Mouse (Mus musculus) limb, embryonic 11.5 days (tissue): ENCODE data around the gene Bpifa5. TPM values are rescaled to one million over a fixed set of nuclear protein-coding genes. Genes with fewer than 3 reads are reported as not detected.
"Not testable (repeated sequence)": the region's sequence is repeated elsewhere in the genome, so short reads cannot be mapped to it uniquely, and the experiment has no call there.

ENCODE experiments used
- ATAC-seq: fragments of 200-750 bp; cut with Nextera tagmentation; 2 replicates; pipeline ENCODE4 v1.8.0; 2017; ENCODE audit warnings: low read depth; ENCODE audit not compliant: insufficient number of reproducible peaks, low FRiP score, low TSS enrichment
- DNase-seq: peaks from one replicate; pipeline ENCODE4 v3.0.0-alpha.2; 2015; ENCODE audit warnings: low spot score
- H3K27ac ChIP-seq: fragments of 300-500 bp; sonication (generic); replicated peaks from 2 replicates; pipeline ENCODE4 v1.5.1; 2014; ENCODE audit warnings: low read depth, mild to moderate bottlenecking, low read length
- H3K27me3 ChIP-seq: fragments of 300-500 bp; sonication (generic); 2 replicates; pipeline ENCODE4 v1.6.1; 2014; ENCODE audit warnings: mild to moderate bottlenecking, low read length, mixed read lengths; ENCODE audit not compliant: control insufficient read depth, insufficient read depth
- H3K36me3 ChIP-seq: fragments of 300-500 bp; sonication (generic); 2 replicates; pipeline ENCODE4 v1.6.1; 2014; ENCODE audit warnings: mild to moderate bottlenecking, low read length, moderate library complexity, mixed read lengths; ENCODE audit not compliant: control insufficient read depth, insufficient read depth
- H3K4me1 ChIP-seq: fragments of 300-500 bp; sonication (generic); 2 replicates; pipeline ENCODE4 v1.6.1; 2014; ENCODE audit warnings: low read length, mixed read lengths; ENCODE audit not compliant: control insufficient read depth, insufficient read depth
- H3K4me2 ChIP-seq: fragments of 300-500 bp; sonication (generic); 2 replicates; pipeline ENCODE4 v1.6.1; 2014; ENCODE audit warnings: low read depth, mild to moderate bottlenecking, moderate library complexity; ENCODE audit not compliant: severe bottlenecking
- H3K4me3 ChIP-seq: fragments of 300-500 bp; sonication (generic); 2 replicates; pipeline ENCODE4 v1.5.1; 2014; ENCODE audit warnings: low read depth, low read length
- H3K9ac ChIP-seq: fragments of 300-500 bp; sonication (generic); 2 replicates; pipeline ENCODE4 v1.6.1; 2014; ENCODE audit warnings: mild to moderate bottlenecking, low read length
- H3K9me3 ChIP-seq: fragments of 300-500 bp; sonication (generic); 2 replicates; pipeline ENCODE4 v1.6.1; 2016; ENCODE audit warnings: low read length; ENCODE audit not compliant: control insufficient read depth
- WGBS: fragments of 180-500 bp; shearing (Covaris S2); extraction: QIAGEN DNeasy Blood & Tissue Kit; methylation state at CpG from one replicate; pipeline ENCODE4 v1.1.7; 2014; 5-methylcytosine and 5-hydroxymethylcytosine counted together
- polyA plus RNA-seq: library from polyadenylated mRNA; unstranded; fragments of >200 nt; fragmentation: Nextera tagmentation; extraction: Ambion mirVana; gene quantifications from 2 replicates; pipeline ENCODE4 v1.2.1, GENCODE M21; 2014

The Bpifa5 gene
- polyA plus RNA-seq, 1 experiment from 2014 or later = not detected

- Histone ChIP-seq H3K9me3 (no peaks in the 10 kb centered on the region), H3K36me3 (no peaks in the 10 kb centered on the region), H3K27me3 (no peaks in the 10 kb centered on the region), H3K27ac (no peak overlapping the region), H3K4me2 (no peak overlapping the region), H3K4me1 (no peaks in the 10 kb centered on the region), H3K4me3 (no peak overlapping the region), H3K9ac (no peak overlapping the region)
- ATAC-seq (no peak), DNase-seq (no peak)
- WGBS = 74% methylated on average over 6 of the region's 6 CpGs
Observed at GRCm38 (mm10) chr2:154171621-154172020, 9.2 kb downstream of the Bpifa5 start.

GRCm38 (mm10) chr2:154173313-154173712 lies 10.9 kb downstream of the Bpifa5 start:
- no peak overlapping the region for H3K4me3 ChIP-seq
- 69% methylated on average over 1 of the region's 1 CpGs for WGBS

GRCm38 (mm10) chr2:154181900-154182299 lies 19.5 kb downstream of the Bpifa5 start:
- 84% methylated on average over 7 of the region's 7 CpGs for WGBS
- not testable (repeated sequence) for H3K27ac ChIP-seq, H3K9ac ChIP-seq

More at GRCm38 (mm10) chr2:154173313-154173712, 10.9 kb downstream of the Bpifa5 start:
- H3K4me2 ChIP-seq = no peak overlapping the region
- H3K4me1 ChIP-seq = no peaks in the 10 kb centered on the region
- H3K9ac ChIP-seq = no peak overlapping the region
- ATAC-seq (no peak), DNase-seq (peak; percentile 45)
- H3K27me3 ChIP-seq = no peaks in the 10 kb centered on the region
- no peaks in the 10 kb centered on the region for H3K36me3 ChIP-seq
- H3K9me3 ChIP-seq = no peaks in the 10 kb centered on the region
- H3K27ac ChIP-seq = no peak overlapping the region

GRCm38 (mm10) chr2:154183061-154183460 lies 20.7 kb downstream of the Bpifa5 start:
- not testable (repeated sequence) for DNase-seq, ATAC-seq, H3K4me3 ChIP-seq, H3K27me3 ChIP-seq, H3K4me2 ChIP-seq, H3K27ac ChIP-seq, H3K36me3 ChIP-seq, H3K4me1 ChIP-seq, H3K9ac ChIP-seq, H3K9me3 ChIP-seq
- WGBS = 80% methylated on average over 4 of the region's 4 CpGs

More at GRCm38 (mm10) chr2:154181900-154182299, 19.5 kb downstream of the Bpifa5 start:
- H3K27me3 ChIP-seq, DNase-seq, H3K9me3 ChIP-seq, H3K4me2 ChIP-seq, H3K4me3 ChIP-seq, ATAC-seq, H3K4me1 ChIP-seq, H3K36me3 ChIP-seq: not testable (repeated sequence)

GRCm38 (mm10) chr2:154185319-154185718 lies 22.9 kb downstream of the Bpifa5 start:
- Histone ChIP-seq H3K4me2 (no peak overlapping the region), H3K9me3 (no peaks in the 10 kb centered on the region), H3K27me3 (no peaks in the 10 kb centered on the region), H3K4me3 (no peak overlapping the region), H3K36me3 (no peaks in the 10 kb centered on the region), H3K27ac (no peak overlapping the region), H3K9ac (no peak overlapping the region), H3K4me1 (no peaks in the 10 kb centered on the region)
- no peak for DNase-seq
- WGBS = 90% methylated on average over 6 of the region's 6 CpGs
- no peak for ATAC-seq

- ATAC-seq (no peak), DNase-seq (no peak)
- 87% methylated on average over 3 of the region's 3 CpGs for WGBS
Observed at GRCm38 (mm10) chr2:154185748-154186147, 23.3 kb downstream of the Bpifa5 start.

GRCm38 (mm10) chr2:154187468-154187867 lies 25.1 kb downstream of the Bpifa5 start:
- H3K4me2 ChIP-seq = no peak overlapping the region
- no peaks in the 10 kb centered on the region for H3K4me1 ChIP-seq
- no peak overlapping the region for H3K27ac ChIP-seq
- no peak overlapping the region for H3K4me3 ChIP-seq
- WGBS = 38% methylated on average over 5 of the region's 5 CpGs
- no peaks in the 10 kb centered on the region for H3K27me3 ChIP-seq
- ATAC-seq (no peak), DNase-seq (no peak)
- no peak overlapping the region for H3K9ac ChIP-seq
- H3K36me3 ChIP-seq = no peaks in the 10 kb centered on the region
- H3K9me3 ChIP-seq = no peaks in the 10 kb centered on the region

More at GRCm38 (mm10) chr2:154185748-154186147, 23.3 kb downstream of the Bpifa5 start:
- H3K9me3 ChIP-seq = no peaks in the 10 kb centered on the region
- H3K36me3 ChIP-seq = no peaks in the 10 kb centered on the region
- H3K4me1 ChIP-seq = no peaks in the 10 kb centered on the region
- no peak overlapping the region for H3K27ac ChIP-seq
- H3K9ac ChIP-seq = no peak overlapping the region
- H3K4me3 ChIP-seq = no peak overlapping the region
- no peaks in the 10 kb centered on the region for H3K27me3 ChIP-seq
- no peak overlapping the region for H3K4me2 ChIP-seq

- H3K4me1 ChIP-seq = no peaks in the 10 kb centered on the region
- no peak overlapping the region for H3K9ac ChIP-seq
- ATAC-seq = no peak
- no peak for DNase-seq
- no peak overlapping the region for H3K4me2 ChIP-seq
- no peak overlapping the region for H3K4me3 ChIP-seq
- H3K36me3 ChIP-seq = no peaks in the 10 kb centered on the region
- H3K27ac ChIP-seq = no peak overlapping the region
- whole genome bisulfite sequencing = 67% methylated on average over 7 of the region's 7 CpGs
- no peaks in the 10 kb centered on the region for H3K9me3 ChIP-seq
- no peaks in the 10 kb centered on the region for H3K27me3 ChIP-seq
Observed at GRCm38 (mm10) chr2:154189877-154190434, 27.5 kb downstream of the Bpifa5 start.
